Mouse (Mus musculus) small intestine, adult 2 months (tissue): Measurements from ENCODE around the gene Hspb11.

ENCODE experiments used
- CTCF ChIP-seq: fragments of 200-500 bp; IDR thresholded peaks from 2 replicates; pipeline ENCODE4 v1.5.1; 2012; ENCODE audit warnings: low read depth, mild to moderate bottlenecking, control low read depth, inconsistent platforms, low read length, moderate library complexity, mixed read lengths; ENCODE audit not compliant: insufficient replicate concordance, insufficient read length; ENCODE audit errors: extremely low read depth
- POLR2A ChIP-seq: fragments of 200-500 bp; IDR thresholded peaks from 2 replicates; pipeline ENCODE4 v1.6.1; 2012; ENCODE audit warnings: low read depth, mild to moderate bottlenecking, control low read depth, inconsistent platforms, low read length, moderate library complexity

GRCm38 (mm10) chr4:107321041-107321440 lies 67.6 kb downstream of the Hspb11 start:
- TF ChIP-seq POLR2A: no peak
- no peak for TF ChIP-seq CTCF
